Mouse (Mus musculus) neural tube, embryonic 14.5 days (tissue): ENCODE measurements around the gene CN725425. TPM values are rescaled to one million over a fixed set of nuclear protein-coding genes. Genes with fewer than 3 reads are reported as not detected.

Experiments used
- ATAC-seq: fragments of 200-750 bp; cut with Nextera tagmentation; 2 replicates; pipeline ENCODE4 v1.8.0; 2017; ENCODE audit warnings: low read depth, mild to moderate bottlenecking, moderate TSS enrichment, moderate library complexity
- H3K27ac ChIP-seq: fragments of 300-500 bp; sonication (generic); 2 replicates; pipeline ENCODE4 v1.5.1; 2014; ENCODE audit warnings: low read depth, mild to moderate bottlenecking, control low read depth, low read length, moderate library complexity, mixed read lengths
- H3K27me3 ChIP-seq: fragments of 300-500 bp; sonication (generic); 2 replicates; pipeline ENCODE4 v1.6.1; 2014; ENCODE audit warnings: low read length; ENCODE audit not compliant: control insufficient read depth, insufficient read depth
- H3K36me3 ChIP-seq: fragments of 300-500 bp; sonication (generic); 2 replicates; pipeline ENCODE4 v1.6.1; 2014; ENCODE audit warnings: low read length, mixed read lengths; ENCODE audit not compliant: control insufficient read depth, insufficient read depth
- H3K4me1 ChIP-seq: fragments of 300-500 bp; sonication (generic); 2 replicates; pipeline ENCODE4 v1.6.1; 2014; ENCODE audit warnings: low read length; ENCODE audit not compliant: control insufficient read depth, insufficient read depth
- H3K4me2 ChIP-seq: fragments of 300-500 bp; sonication (generic); 2 replicates; pipeline ENCODE4 v1.6.1; 2014; ENCODE audit warnings: mild to moderate bottlenecking, low read depth, low read length, control low read depth
- H3K4me3 ChIP-seq: fragments of 300-500 bp; sonication (generic); 2 replicates; pipeline ENCODE4 v1.5.1; 2014; ENCODE audit warnings: low read depth, low read length, control low read depth, mixed read lengths
- H3K9ac ChIP-seq: fragments of 300-500 bp; sonication (generic); replicated peaks from 2 replicates; pipeline ENCODE4 v1.6.1; 2014; ENCODE audit warnings: low read depth, mild to moderate bottlenecking, control low read depth, low read length, mixed read lengths
- H3K9me3 ChIP-seq: fragments of 300-500 bp; sonication (generic); 2 replicates; pipeline ENCODE4 v1.6.1; 2016; ENCODE audit warnings: low read length; ENCODE audit not compliant: control insufficient read depth
- WGBS: fragments of 180-500 bp; shearing (Covaris S2); extraction: QIAGEN DNeasy Blood & Tissue Kit; methylation state at CpG from one replicate; pipeline ENCODE4 v1.1.7; 2014; 5-methylcytosine and 5-hydroxymethylcytosine counted together
- polyA plus RNA-seq: library from polyadenylated mRNA; unstranded; fragments of >200 nt; fragmentation: Nextera tagmentation; extraction: Ambion mirVana; gene quantifications from 2 replicates; pipeline ENCODE4 v1.2.1, GENCODE M21; 2014

CN725425 gene
- polyA plus RNA-seq, 1 experiment from 2014 or later = not detected

GRCm38 (mm10) chr15:91200833-91201232, 1.5 kb downstream of the CN725425 start:
- H3K9ac ChIP-seq = no peak overlapping the region
- H3K27me3 ChIP-seq = no peaks in the 10 kb centered on the region
- ATAC-seq = no peak
- no peak overlapping the region for H3K4me3 ChIP-seq
- no peaks in the 10 kb centered on the region for H3K4me1 ChIP-seq
- no peaks in the 10 kb centered on the region for H3K36me3 ChIP-seq
- no peaks in the 10 kb centered on the region for H3K9me3 ChIP-seq
- H3K27ac ChIP-seq = no peak overlapping the region
- WGBS = 96% methylated on average over 1 of the region's 1 CpGs
- no peak overlapping the region for H3K4me2 ChIP-seq

GRCm38 (mm10) chr15:91202486-91202885, 3.2 kb downstream of the CN725425 start:
- Histone ChIP-seq H3K27me3 (no peaks in the 10 kb centered on the region), H3K27ac (no peak overlapping the region), H3K4me1 (no peaks in the 10 kb centered on the region), H3K4me2 (no peak overlapping the region), H3K9ac (no peak overlapping the region), H3K9me3 (no peaks in the 10 kb centered on the region), H3K4me3 (no peak overlapping the region), H3K36me3 (no peaks in the 10 kb centered on the region)
- no peak for ATAC-seq
- 95% methylated on average over 1 of the region's 1 CpGs for WGBS

- Histone ChIP-seq H3K27ac (no peak overlapping the region), H3K4me1 (no peaks in the 10 kb centered on the region), H3K4me2 (no peak overlapping the region), H3K27me3 (no peaks in the 10 kb centered on the region), H3K36me3 (no peaks in the 10 kb centered on the region), H3K9me3 (no peaks in the 10 kb centered on the region), H3K4me3 (no peak overlapping the region), H3K9ac (no peak overlapping the region)
- WGBS = 87% methylated on average over 3 of the region's 3 CpGs
- ATAC-seq = no peak
Measured at GRCm38 (mm10) chr15:91203521-91203920, 4.2 kb downstream of the CN725425 start.

GRCm38 (mm10) chr15:91206518-91206917, 7.2 kb downstream of the CN725425 start:
- Histone ChIP-seq H3K9ac (no peak overlapping the region), H3K27ac (no peak overlapping the region), H3K4me3 (no peak overlapping the region), H3K4me2 (no peak overlapping the region), H3K4me1 (no peaks in the 10 kb centered on the region), H3K27me3 (no peaks in the 10 kb centered on the region), H3K36me3 (no peaks in the 10 kb centered on the region), H3K9me3 (no peaks in the 10 kb centered on the region)
- no peak for ATAC-seq
- WGBS = 91% methylated on average over 5 of the region's 5 CpGs

GRCm38 (mm10) chr15:91237294-91237693, 38.0 kb downstream of the CN725425 start:
- no peak overlapping the region for H3K9ac ChIP-seq
- WGBS = 89% methylated on average over 5 of the region's 5 CpGs
- H3K4me1 ChIP-seq = no peaks in the 10 kb centered on the region
- no peak for ATAC-seq
- H3K27me3 ChIP-seq = no peaks in the 10 kb centered on the region
- no peak overlapping the region for H3K4me3 ChIP-seq
- no peak overlapping the region for H3K27ac ChIP-seq
- no peaks in the 10 kb centered on the region for H3K36me3 ChIP-seq
- H3K4me2 ChIP-seq = no peak overlapping the region
- H3K9me3 ChIP-seq = no peaks in the 10 kb centered on the region

- H3K27me3 ChIP-seq = no peaks in the 10 kb centered on the region
- no peak overlapping the region for H3K4me2 ChIP-seq
- H3K36me3 ChIP-seq = no peaks in the 10 kb centered on the region
- H3K9me3 ChIP-seq = no peaks in the 10 kb centered on the region
- H3K4me3 ChIP-seq = no peak overlapping the region
- no peak overlapping the region for H3K9ac ChIP-seq
- H3K4me1 ChIP-seq = no peaks in the 10 kb centered on the region
- ATAC-seq = no peak
- WGBS = 89% methylated on average over 3 of the region's 3 CpGs
- no peak overlapping the region for H3K27ac ChIP-seq
Measured at GRCm38 (mm10) chr15:91240683-91241335, 41.5 kb downstream of the CN725425 start.

GRCm38 (mm10) chr15:91250815-91251214, 51.5 kb downstream of the CN725425 start:
- WGBS = 66% methylated on average over 6 of the region's 6 CpGs
- no peak overlapping the region for H3K4me2 ChIP-seq
- no peak overlapping the region for H3K27ac ChIP-seq
- H3K9me3 ChIP-seq = no peaks in the 10 kb centered on the region
- H3K4me3 ChIP-seq = no peak overlapping the region
- no peak overlapping the region for H3K9ac ChIP-seq
- H3K4me1 ChIP-seq = no peaks in the 10 kb centered on the region
- H3K36me3 ChIP-seq = no peaks in the 10 kb centered on the region
- ATAC-seq = no peak
- no peaks in the 10 kb centered on the region for H3K27me3 ChIP-seq

- no peak for ATAC-seq
- 75% methylated on average over 9 of the region's 9 CpGs for WGBS
- H3K4me3 ChIP-seq = no peak overlapping the region
Measured at GRCm38 (mm10) chr15:91251544-91252408, 52.5 kb downstream of the CN725425 start.

GRCm38 (mm10) chr15:91252956-91253355, 53.7 kb downstream of the CN725425 start:
- Histone ChIP-seq H3K4me3 (no peak overlapping the region), H3K27ac (no peak overlapping the region), H3K27me3 (no peaks in the 10 kb centered on the region), H3K9ac (no peak overlapping the region), H3K4me2 (no peak overlapping the region), H3K9me3 (no peaks in the 10 kb centered on the region), H3K36me3 (no peaks in the 10 kb centered on the region), H3K4me1 (no peaks in the 10 kb centered on the region)
- ATAC-seq = no peak
- 67% methylated on average over 8 of the region's 8 CpGs for WGBS

More at GRCm38 (mm10) chr15:91251544-91252408, 52.5 kb downstream of the CN725425 start:
- Histone ChIP-seq H3K27ac (no peak overlapping the region), H3K4me1 (no peaks in the 10 kb centered on the region), H3K9me3 (no peaks in the 10 kb centered on the region), H3K4me2 (no peak overlapping the region), H3K36me3 (no peaks in the 10 kb centered on the region), H3K9ac (no peak overlapping the region), H3K27me3 (no peaks in the 10 kb centered on the region)
